Mouse (Mus musculus) midbrain, embryonic 15.5 days (tissue): ENCODE data around the gene Dctn1. TPM values are rescaled to one million over a fixed set of nuclear protein-coding genes. Genes with fewer than 3 reads are reported as not detected.
A peak's percentile ranks its signal among the peaks of the same experiment; 100 is the strongest.
"Not testable (repeated sequence)": the region's sequence is repeated elsewhere in the genome, so short reads cannot be mapped to it uniquely, and the experiment has no call there.

Source experiments
- ATAC-seq: fragments of 200-750 bp; cut with Nextera tagmentation; replicated peaks from 2 replicates; pipeline ENCODE4 v1.8.0; 2017; ENCODE audit warnings: moderate TSS enrichment
- H3K27ac ChIP-seq: fragments of 300-500 bp; sonication (generic); 2 replicates; pipeline ENCODE4 v1.5.1; 2015; ENCODE audit warnings: mild to moderate bottlenecking, inconsistent platforms
- H3K27me3 ChIP-seq: fragments of 300-500 bp; sonication (generic); replicated peaks from 2 replicates; pipeline ENCODE4 v1.6.1; 2015; ENCODE audit warnings: inconsistent platforms
- H3K36me3 ChIP-seq: fragments of 300-500 bp; sonication (generic); replicated peaks from 2 replicates; pipeline ENCODE4 v1.6.1; 2015; ENCODE audit warnings: inconsistent platforms
- H3K4me1 ChIP-seq: fragments of 300-500 bp; sonication (generic); 2 replicates; pipeline ENCODE4 v1.6.1; 2015; ENCODE audit warnings: inconsistent platforms
- H3K4me2 ChIP-seq: fragments of 300-500 bp; sonication (generic); 2 replicates; pipeline ENCODE4 v1.6.1; 2015; ENCODE audit warnings: inconsistent platforms, mild to moderate bottlenecking, moderate library complexity
- H3K4me3 ChIP-seq: fragments of 300-500 bp; sonication (generic); 2 replicates; pipeline ENCODE4 v1.5.1; 2015; ENCODE audit warnings: mild to moderate bottlenecking, inconsistent platforms
- H3K9ac ChIP-seq: fragments of 300-500 bp; sonication (generic); 2 replicates; pipeline ENCODE4 v1.6.1; 2015; ENCODE audit warnings: mild to moderate bottlenecking, inconsistent platforms
- H3K9me3 ChIP-seq: fragments of 300-500 bp; sonication (generic); 2 replicates; pipeline ENCODE4 v1.6.1; 2016; ENCODE audit warnings: inconsistent platforms
- WGBS: fragments of 180-500 bp; shearing (Covaris S2); methylation state at CpG from one replicate; pipeline ENCODE4 v1.1.7; 2015; ENCODE audit warnings: mixed read lengths; 5-methylcytosine and 5-hydroxymethylcytosine counted together
- polyA plus RNA-seq: library from polyadenylated mRNA; unstranded; fragments of >200 nt; fragmentation: Nextera tagmentation; extraction: Ambion mirVana; gene quantifications from 2 replicates; pipeline ENCODE4 v1.2.1, GENCODE M21; 2015

Dctn1 gene
- polyA plus RNA-seq, 1 experiment from 2014 or later, result 162 TPM

GRCm38 (mm10) chr6:83156259-83156684 is 9.4 kb upstream of the Dctn1 start, which contains the start of the genes Wdr54 and 1700003E16Rik:
Gene Wdr54, minus strand, starts transcription at chr6:83156397.
Gene 1700003E16Rik, plus strand, starts transcription at chr6:83156404.
- peak within 1 kb of the TSS; percentile 59 for H3K4me3 ChIP-seq
- peak within 1 kb of the TSS; percentile 43 for H3K9ac ChIP-seq
- WGBS, result under 1% methylated on average over 32 of the region's 32 CpGs
- peak within 1 kb of the TSS; percentile 46; the same call in 1 of the 2 replicates for H3K27ac ChIP-seq
- ATAC-seq, result peak; percentile 94
- peaks cover 15% of the 10 kb centered on the region for H3K27me3 ChIP-seq
- H3K36me3 ChIP-seq, result no peaks in the 10 kb centered on the region; the same call in 1 of the 2 replicates
- peaks cover 24% of the 10 kb centered on the region for H3K4me1 ChIP-seq
- no peaks in the 10 kb centered on the region for H3K9me3 ChIP-seq
- H3K4me2 ChIP-seq, result peak within 1 kb of the TSS; percentile 66

GRCm38 (mm10) chr6:83159456-83159855 is 6.3 kb upstream of the Dctn1 start:
- ATAC-seq, H3K9me3 ChIP-seq, H3K4me3 ChIP-seq, H3K36me3 ChIP-seq, H3K9ac ChIP-seq, H3K4me2 ChIP-seq, H3K27ac ChIP-seq: not testable (repeated sequence)
- Histone ChIP-seq H3K4me1 (peaks cover 34% of the 10 kb centered on the region), H3K27me3 (peaks cover 32% of the 10 kb centered on the region)
- WGBS, result 40% methylated on average over 3 of the region's 3 CpGs

DNA sequence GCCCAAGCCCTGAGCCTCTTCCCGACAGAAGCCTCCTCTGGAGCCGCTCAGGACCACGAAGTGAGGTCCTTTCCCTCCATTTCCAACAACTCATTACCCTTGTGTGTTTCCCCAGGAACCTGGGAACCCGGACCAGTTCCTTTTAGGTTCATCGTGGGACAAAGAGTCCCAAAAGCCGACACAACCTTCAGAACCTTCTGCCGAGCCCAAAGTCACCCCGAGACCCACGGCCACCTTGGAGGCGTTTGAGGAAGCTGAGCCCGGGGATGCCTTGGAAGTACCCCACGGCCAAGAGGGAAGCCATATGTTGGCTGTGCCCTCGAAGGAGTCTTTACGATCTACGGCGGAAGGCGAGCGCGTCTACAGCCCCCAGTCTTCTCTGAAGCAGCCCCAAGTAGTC is 4.3 kb upstream of the Dctn1 start:
- Histone ChIP-seq H3K4me3 (peak overlapping the region; percentile 25), H3K36me3 (no peaks in the 10 kb centered on the region), H3K27me3 (peaks cover 32% of the 10 kb centered on the region), H3K4me2 (peak overlapping the region; percentile 44), H3K9me3 (no peaks in the 10 kb centered on the region), H3K4me1 (peaks cover 31% of the 10 kb centered on the region), H3K9ac (0 out of 2 replicates have a peak overlapping the region, but pooled peaks have one; percentile 2), H3K27ac (no peak overlapping the region)
- WGBS, result 8% methylated on average over 19 of the region's 19 CpGs
- no peak for ATAC-seq

- Histone ChIP-seq H3K4me3 (peak overlapping the region; percentile 25), H3K9ac (peak overlapping the region; percentile 2; the same call in 1 of the 2 replicates), H3K4me2 (peak overlapping the region; percentile 44), H3K4me1 (peaks cover 32% of the 10 kb centered on the region), H3K27me3 (peaks cover 32% of the 10 kb centered on the region), H3K36me3 (no peaks in the 10 kb centered on the region), H3K27ac (no peak overlapping the region), H3K9me3 (no peaks in the 10 kb centered on the region)
- ATAC-seq, result no peak
- 1% methylated on average over 49 of the region's 49 CpGs for WGBS
These were observed 3.6 kb upstream of the Dctn1 start for GRCm38 (mm10) chr6:83161921-83162641.

GRCm38 (mm10) chr6:83162701-83163100 is 3.0 kb upstream of the Dctn1 start:
- Histone ChIP-seq H3K36me3 (no peaks in the 10 kb centered on the region), H3K9ac (no peak overlapping the region), H3K4me2 (peak overlapping the region; percentile 44), H3K27me3 (peaks cover 32% of the 10 kb centered on the region), H3K4me1 (peaks cover 38% of the 10 kb centered on the region), H3K4me3 (peak overlapping the region; percentile 25), H3K9me3 (no peaks in the 10 kb centered on the region), H3K27ac (no peak overlapping the region)
- WGBS, result 2% methylated on average over 8 of the region's 8 CpGs
- ATAC-seq, result no peak

- Histone ChIP-seq H3K4me2 (peak overlapping the region; percentile 84), H3K9me3 (no peaks in the 10 kb centered on the region), H3K4me1 (peaks cover 56% of the 10 kb centered on the region), H3K4me3 (peak overlapping the region; percentile 65), H3K27ac (peak overlapping the region; percentile 94), H3K36me3 (no peaks in the 10 kb centered on the region), H3K27me3 (peaks cover 29% of the 10 kb centered on the region), H3K9ac (peak overlapping the region; percentile 82)
- ATAC-seq, result peak; percentile 53
- WGBS, result 3% methylated on average over 6 of the region's 6 CpGs
These were observed 604 bp upstream of the Dctn1 start for GRCm38 (mm10) chr6:83165026-83165606.

DNA sequence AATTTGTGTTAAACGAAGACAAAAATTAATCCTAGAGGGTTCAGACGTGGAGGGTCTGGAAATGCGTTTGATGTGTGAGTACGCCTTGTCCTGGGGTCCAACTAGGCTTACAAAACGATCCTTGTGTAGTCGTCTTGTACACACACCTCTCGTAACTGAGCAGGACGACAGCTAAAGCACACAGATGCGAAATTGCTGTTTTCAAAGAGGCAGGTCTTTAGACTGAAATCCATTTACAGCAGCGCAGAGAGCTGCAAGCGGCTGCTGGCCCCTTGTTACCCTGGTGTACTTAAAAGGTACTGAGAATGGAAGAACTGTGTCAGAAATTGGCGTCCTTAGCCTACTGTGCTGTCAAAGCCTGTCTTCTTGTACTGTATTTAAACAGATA is 517 bp downstream of the Dctn1 start:
- Histone ChIP-seq H3K27me3 (peaks cover 18% of the 10 kb centered on the region), H3K4me1 (peaks cover 67% of the 10 kb centered on the region), H3K4me3 (peak overlapping the region; percentile 65), H3K36me3 (no peaks in the 10 kb centered on the region), H3K4me2 (peak overlapping the region; percentile 84), H3K27ac (peak overlapping the region; percentile 94), H3K9me3 (no peaks in the 10 kb centered on the region), H3K9ac (peak overlapping the region; percentile 82)
- ATAC-seq, result peak; percentile 51
- under 1% methylated on average over 12 of the region's 12 CpGs for WGBS

GRCm38 (mm10) chr6:83169872-83170271 is 4.2 kb downstream of the Dctn1 start:
- Histone ChIP-seq H3K27ac (no peak overlapping the region), H3K9me3 (no peaks in the 10 kb centered on the region), H3K4me3 (no peak overlapping the region), H3K4me1 (peaks cover 69% of the 10 kb centered on the region), H3K36me3 (no peaks in the 10 kb centered on the region), H3K9ac (no peak overlapping the region; the same call in 1 of the 2 replicates), H3K4me2 (no peak overlapping the region), H3K27me3 (no peaks in the 10 kb centered on the region)
- ATAC-seq, result no peak
- WGBS, result 81% methylated on average over 5 of the region's 5 CpGs

DNA sequence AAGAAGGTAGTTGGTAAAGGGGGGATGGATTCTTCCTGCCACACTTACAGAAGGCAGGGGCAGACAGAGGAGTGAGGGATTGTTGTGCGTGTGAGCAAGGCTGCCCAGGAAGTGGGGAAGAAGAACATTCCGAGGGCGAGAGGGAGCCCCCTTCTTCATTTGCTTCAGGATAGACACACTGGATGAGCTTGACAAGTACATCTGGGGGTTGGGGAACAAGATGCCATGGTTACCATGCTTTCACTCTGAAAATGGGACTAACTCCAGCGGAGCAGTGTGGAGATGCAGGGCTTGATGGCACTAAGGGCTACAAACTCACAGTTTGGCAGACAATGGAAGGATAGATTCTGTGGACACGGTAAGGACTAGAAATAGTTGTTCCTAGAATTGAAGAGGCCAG is 5.3 kb downstream of the Dctn1 start:
- Histone ChIP-seq H3K4me1 (peaks cover 65% of the 10 kb centered on the region), H3K36me3 (no peaks in the 10 kb centered on the region), H3K27me3 (no peaks in the 10 kb centered on the region), H3K27ac (0 out of 2 replicates have a peak overlapping the region, but pooled peaks have one; percentile 71), H3K9ac (peak overlapping the region; percentile 8; the same call in 1 of the 2 replicates), H3K9me3 (no peaks in the 10 kb centered on the region), H3K4me2 (peak overlapping the region; percentile 44), H3K4me3 (peak overlapping the region; percentile 41)
- 75% methylated on average over 5 of the region's 5 CpGs for WGBS
- ATAC-seq, result no peak

DNA sequence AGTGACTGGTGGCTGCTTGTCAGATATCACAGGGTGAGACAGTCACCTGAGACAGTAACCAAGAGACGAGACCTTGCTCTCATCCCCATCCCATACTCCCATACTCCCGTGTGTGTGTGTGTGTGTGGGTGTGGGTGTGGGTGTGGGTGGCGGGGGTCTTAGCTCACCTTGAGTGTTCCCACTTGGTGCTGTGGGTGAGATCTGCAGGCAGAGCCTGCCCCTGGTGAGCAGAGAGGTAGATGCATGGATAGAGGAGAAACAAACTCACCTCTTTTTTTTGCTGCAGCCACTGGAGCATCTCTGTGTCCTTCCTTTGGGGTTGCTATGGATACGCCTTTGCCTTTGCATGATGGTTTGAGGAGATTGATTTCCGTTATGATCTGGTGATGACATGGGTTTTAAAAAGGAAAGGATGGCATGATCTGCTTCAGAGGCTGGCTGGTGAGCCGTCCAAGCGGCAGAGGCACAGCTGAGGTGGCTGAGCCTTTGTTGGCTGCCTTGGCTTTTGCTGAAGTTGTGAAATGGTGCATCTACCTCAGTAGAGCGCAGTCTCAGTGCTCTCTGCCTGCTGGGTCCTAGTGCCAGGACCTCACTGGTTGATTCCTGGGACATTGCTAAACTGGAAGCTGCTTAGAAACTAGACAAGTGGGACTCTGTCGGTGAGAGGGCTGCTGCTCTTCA is 6.7 kb downstream of the Dctn1 start:
- Histone ChIP-seq H3K27ac (peak overlapping the region; percentile 71), H3K36me3 (no peaks in the 10 kb centered on the region), H3K4me3 (peak overlapping the region; percentile 41), H3K9me3 (no peaks in the 10 kb centered on the region), H3K27me3 (no peaks in the 10 kb centered on the region), H3K4me1 (peaks cover 52% of the 10 kb centered on the region), H3K9ac (peak overlapping the region; percentile 39), H3K4me2 (peak overlapping the region; percentile 44)
- ATAC-seq, result peak; percentile 82
- 43% methylated on average over 9 of the region's 9 CpGs for WGBS

GRCm38 (mm10) chr6:83175996-83176395 is 10.3 kb downstream of the Dctn1 start:
- Histone ChIP-seq H3K36me3 (no peaks in the 10 kb centered on the region), H3K4me3 (no peak overlapping the region), H3K4me2 (no peak overlapping the region), H3K27ac (no peak overlapping the region), H3K9me3 (no peaks in the 10 kb centered on the region), H3K4me1 (peaks cover 44% of the 10 kb centered on the region), H3K9ac (no peak overlapping the region), H3K27me3 (no peaks in the 10 kb centered on the region)
- no peak for ATAC-seq
- WGBS, result 87% methylated on average over 8 of the region's 8 CpGs
